Comparison of ENCODE assay signal across 39 mouse cellular contexts in the genomic region with DNA sequence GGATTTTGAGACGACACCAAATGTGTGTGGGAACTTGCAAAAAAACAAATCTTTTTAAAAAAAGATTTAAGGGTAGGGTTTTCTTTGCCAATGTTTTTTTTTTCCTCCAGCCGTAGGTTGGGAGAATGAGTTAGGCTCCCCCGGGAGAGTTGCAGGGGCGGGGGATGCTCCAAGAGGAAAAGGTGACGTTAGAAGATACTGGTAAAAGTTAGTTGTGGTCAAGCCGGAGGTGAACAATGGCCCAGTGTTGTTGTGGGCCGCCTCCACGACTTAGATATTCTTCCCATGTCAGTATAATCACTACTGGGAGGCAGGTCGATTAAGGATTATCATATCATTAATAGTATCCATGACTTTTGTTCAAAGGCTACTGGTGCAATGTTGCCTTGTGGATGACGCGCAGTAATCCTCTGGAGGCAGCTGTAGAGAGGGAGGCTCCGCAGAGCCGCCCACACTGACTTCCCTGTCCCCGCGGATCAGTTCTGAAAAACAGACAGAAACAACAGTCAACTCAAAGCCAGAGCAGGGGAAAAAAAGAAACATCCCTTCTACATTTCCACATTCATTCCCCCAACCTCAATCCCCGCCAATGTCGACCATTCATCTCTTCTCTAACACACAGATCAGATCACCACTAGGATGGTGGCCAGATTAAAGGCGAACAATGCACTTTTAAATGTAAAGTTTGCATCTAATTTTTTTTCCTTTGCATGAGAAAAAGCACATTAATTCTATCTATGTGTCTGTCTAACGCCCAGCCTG. TPM values are rescaled to one million over a fixed set of nuclear protein-coding genes. Genes with fewer than 3 reads are reported as not detected.
DNase-seq lines count a peak whose midpoint lies in the region; ATAC-seq and TF ChIP-seq lines count a peak whose summit lies in the region.
"Had no signal": no experiment of that assay in that cellular context is flagged by ENCODE, and none has a peak within 500 bp of the region (broad histone marks: within the 10 kb centered on the region; RNA-seq: fewer than 3 reads in every experiment).

No protein-coding gene starts in this region.

- H3K4me3 ChIP-seq in heart, embryonic 14.5 days (ENCODE audit: control insufficient read depth in 1 of 2, insufficient read depth in 1 of 2, low read depth in 1 of 2, low read length in 2 of 2), result no peak overlapping the region
- H3K4me3 ChIP-seq in midbrain, embryonic 10.5 days, result peak overlapping the region; percentile 28; the same call in 1 of the 2 replicates
- H3K4me3 ChIP-seq in midbrain, embryonic 15.5 days, result no peak overlapping the region
- H3K4me3 ChIP-seq: embryonic facial prominence, embryonic 12.5 days; erythroblast, embryonic 14.5 days; forebrain, embryonic 12.5 days; heart, embryonic 15.5 days; hindbrain, embryonic 13.5 days; kidney, embryonic 15.5 days; layer of hippocampus, adult 2 months; left cerebral cortex, adult 2 months; limb, embryonic 12.5 days; liver, embryonic 15.5 days had no signal

- no peak for TF ChIP-seq POLR2A in brain, embryonic 14.5 days (IDR thresholded peaks at IDR 0.05; ENCODE audit: borderline replicate concordance, extremely low read depth, insufficient read depth, insufficient read length, poor library complexity, severe bottlenecking)

- H3K9me3 ChIP-seq in heart, embryonic 14.5 days (ENCODE audit: control insufficient read depth, low read length), result no peaks in the 10 kb centered on the region
- no peaks in the 10 kb centered on the region; the same call in 1 of the 2 replicates for H3K9me3 ChIP-seq in midbrain, embryonic 10.5 days (replicated peaks)
- H3K9me3 ChIP-seq in midbrain, embryonic 15.5 days, result no peaks in the 10 kb centered on the region
- H3K9me3 ChIP-seq: forebrain, embryonic 12.5 days; heart, embryonic 15.5 days; kidney, embryonic 15.5 days; limb, embryonic 12.5 days; liver, embryonic 15.5 days had no signal

- H3K27me3 ChIP-seq in heart, embryonic 14.5 days (ENCODE audit: control insufficient read depth, insufficient read depth, low read length), result no peaks in the 10 kb centered on the region
- peaks cover 69% of the 10 kb centered on the region for H3K27me3 ChIP-seq in midbrain, embryonic 10.5 days (ENCODE audit: low read depth, poor library complexity, severe bottlenecking)
- no peaks in the 10 kb centered on the region for H3K27me3 ChIP-seq in midbrain, embryonic 15.5 days (replicated peaks)
- H3K27me3 ChIP-seq: embryonic facial prominence, embryonic 12.5 days; forebrain, embryonic 12.5 days; heart, embryonic 15.5 days; kidney, embryonic 15.5 days; limb, embryonic 12.5 days had no signal

- no peak overlapping the region for H3K9ac ChIP-seq in heart, embryonic 14.5 days (ENCODE audit: low read length)
- H3K9ac ChIP-seq in midbrain, embryonic 15.5 days, result no peak overlapping the region
- H3K9ac ChIP-seq: embryonic facial prominence, embryonic 12.5 days; forebrain, embryonic 12.5 days; forebrain, postnatal 0 days; heart, embryonic 15.5 days; hindbrain, embryonic 13.5 days; kidney, embryonic 15.5 days; limb, embryonic 12.5 days; liver, embryonic 15.5 days; lung, embryonic 14.5 days had no signal

- H3K36me3 ChIP-seq in heart, embryonic 14.5 days (ENCODE audit: control insufficient read depth, insufficient read depth, low read length), result no peaks in the 10 kb centered on the region
- no peaks in the 10 kb centered on the region for H3K36me3 ChIP-seq in midbrain, embryonic 10.5 days
- no peaks in the 10 kb centered on the region for H3K36me3 ChIP-seq in midbrain, embryonic 15.5 days (replicated peaks)
- H3K36me3 ChIP-seq: embryonic facial prominence, embryonic 12.5 days; forebrain, embryonic 12.5 days; heart, embryonic 15.5 days; hindbrain, embryonic 13.5 days; kidney, embryonic 15.5 days; limb, embryonic 12.5 days; liver, embryonic 15.5 days had no signal

- H3K4me2 ChIP-seq in heart, embryonic 14.5 days (ENCODE audit: low read length), result peak overlapping the region; percentile 36
- peak overlapping the region; percentile 40 for H3K4me2 ChIP-seq in midbrain, embryonic 15.5 days
- H3K4me2 ChIP-seq: embryonic facial prominence, embryonic 12.5 days; forebrain, embryonic 12.5 days; heart, embryonic 15.5 days; hindbrain, embryonic 13.5 days; kidney, embryonic 15.5 days; limb, embryonic 12.5 days; liver, embryonic 15.5 days; lung, embryonic 14.5 days had no signal

- no peaks in the 10 kb centered on the region for H3K4me1 ChIP-seq in heart, embryonic 14.5 days (ENCODE audit: control insufficient read depth in 2 of 2, insufficient read depth in 2 of 2, low read length in 2 of 2)
- H3K4me1 ChIP-seq in midbrain, embryonic 10.5 days, result peaks cover 17% of the 10 kb centered on the region
- H3K4me1 ChIP-seq in midbrain, embryonic 15.5 days, result peaks cover 7% of the 10 kb centered on the region
- H3K4me1 ChIP-seq: embryonic facial prominence, embryonic 12.5 days; heart, embryonic 15.5 days; hindbrain, embryonic 13.5 days; kidney, embryonic 15.5 days; limb, embryonic 12.5 days; liver, embryonic 15.5 days had no signal

- ATAC-seq in heart, embryonic 14.5 days (ENCODE audit: insufficient number of reproducible peaks, insufficient read depth, low FRiP score, low read depth), result no peak
- ATAC-seq in midbrain, embryonic 15.5 days (replicated peaks), result peak; percentile 45; the same call in 1 of the 2 replicates
- ATAC-seq: activated CD4-positive, CD25-positive, alpha-beta regulatory T cell, adult 4 months; forebrain, postnatal 0 days had no signal

- 37% methylated on average over 19 of the region's 19 CpGs for WGBS in heart, embryonic 14.5 days
- WGBS in midbrain, embryonic 10.5 days, result 18% methylated on average over 19 of the region's 19 CpGs
- 11% methylated on average over 19 of the region's 19 CpGs for WGBS in midbrain, embryonic 15.5 days

- no peak overlapping the region for H3K27ac ChIP-seq in heart, embryonic 14.5 days (replicated peaks in 1 of 2; ENCODE audit: control insufficient read depth in 1 of 2, insufficient read depth in 1 of 2, low read depth in 2 of 2, low read length in 2 of 2)
- peak overlapping the region; percentile 47 for H3K27ac ChIP-seq in midbrain, embryonic 10.5 days (replicated peaks)
- no peak overlapping the region for H3K27ac ChIP-seq in midbrain, embryonic 15.5 days
- H3K27ac ChIP-seq: embryonic facial prominence, embryonic 12.5 days; forebrain, embryonic 12.5 days; heart, embryonic 15.5 days; hindbrain, embryonic 13.5 days; kidney, embryonic 15.5 days; layer of hippocampus, adult 2 months; left cerebral cortex, adult 2 months; limb, embryonic 12.5 days; liver, embryonic 15.5 days had no signal

- intact Hi-C loops in heart, postnatal 10 days (cut with DNase I), result no loop called here

- no peak for DNase-seq in heart, postnatal 10 days
- peak; percentile 34 for DNase-seq in brain, embryonic 14.5 days (ENCODE audit: low read depth)
- peak; percentile 66 for DNase-seq in midbrain, embryonic 10.5 days (ENCODE audit: low spot score)
- no peak for DNase-seq in gastrocnemius, adult 8-10 months (ENCODE audit: low spot score in 2 of 2)
- DNase-seq in lung, postnatal 36 days, result no peak
- DNase-seq: adrenal gland, adult 8-10 months; B cell, adult 2 months; cerebellum, adult 8-10 months; cerebellum, postnatal 25 days; forebrain, postnatal 0 days; gastrocnemius, postnatal 25 days; heart, adult 18-20 months; heart, postnatal 36 days; kidney, adult 18-20 months; kidney, postnatal 36 days; lung, embryonic 14.5 days; lung, postnatal 14 days; thymus, postnatal 4 days had no signal

- no peak for TF ChIP-seq CTCF in brain, embryonic 14.5 days (IDR thresholded peaks at IDR 0.05; ENCODE audit: borderline replicate concordance, extremely low read depth, insufficient read depth, insufficient read length)

RNA-seq across cellular contexts. Expression of gene Helt, which starts 36.4 kb away (rescaled TPM):
- polyA plus RNA-seq in heart, embryonic 14.5 days (2014; fragmentation: Nextera tagmentation; extraction: Ambion mirVana), result not detected in 2 replicates
- total RNA-seq in heart, postnatal 10 days (2021), result not detected
- 3.7 and 7.2 TPM in 2 replicates for polyA plus RNA-seq in brain, embryonic 14.5 days (2012; rRNA removed)
- 32.2 and 64.1 TPM in 2 replicates for polyA plus RNA-seq in midbrain, embryonic 10.5 days (2016; fragmentation: Nextera tagmentation; extraction: Ambion mirVana)
- 5.4 and 5.8 TPM in 2 replicates for polyA plus RNA-seq in midbrain, embryonic 15.5 days (2015; fragmentation: Nextera tagmentation; extraction: Ambion mirVana)
- 1 to 10 TPM in 2 of 4 experiments, under 1 TPM in 2; 0.75 to 1.7 (median 1.0) TPM for total RNA-seq in gastrocnemius, adult 8-10 months (2022)
- total RNA-seq: layer of hippocampus, adult 2 months; layer of hippocampus, postnatal 14 days; left cerebral cortex, adult 2 months; left cerebral cortex, postnatal 25 days; liver, adult 2 months; megakaryocyte, adult 5-6 weeks; monocyte, adult 5-6 weeks had no signal
- polyA plus RNA-seq: activated CD4-positive, CD25-positive, alpha-beta regulatory T cell, adult 4 months; erythroblast, embryonic 14.5 days; heart, embryonic 15.5 days; intestine, embryonic 14.5 days; kidney, embryonic 15.5 days; limb, embryonic 12.5 days; liver, adult 2 months; liver, embryonic 15.5 days; lung, embryonic 14.5 days; neural tube, embryonic 14.5 days; spleen, adult 2 months had no signal

RNA-seq across cellular contexts. Expression of gene Slc25a4, which starts 47.0 kb away (rescaled TPM):
- polyA plus RNA-seq in heart, embryonic 14.5 days (2014; fragmentation: Nextera tagmentation; extraction: Ambion mirVana), result 2,296 and 2,316 TPM in 2 replicates
- total RNA-seq in heart, postnatal 10 days (2021), result 1,000 to 10,000 TPM; 3,766 to 3,984 TPM
- polyA plus RNA-seq in brain, embryonic 14.5 days (2012; rRNA removed), result 541 and 572 TPM in 2 replicates
- 505 and 511 TPM in 2 replicates for polyA plus RNA-seq in midbrain, embryonic 10.5 days (2016; fragmentation: Nextera tagmentation; extraction: Ambion mirVana)
- polyA plus RNA-seq in midbrain, embryonic 15.5 days (2015; fragmentation: Nextera tagmentation; extraction: Ambion mirVana), result 811 and 847 TPM in 2 replicates
- 1,000 to 10,000 TPM; 2,862 to 3,030 (median 2,917) TPM for total RNA-seq in gastrocnemius, adult 8-10 months (2022)

Comparison
In these comparisons a context has a peak if more than half of its experiments do, and no peak if none do; other contexts are left out.
1. DNase-seq: peak in brain, embryonic 14.5 days (single experiment) and midbrain, embryonic 10.5 days (single experiment); none in heart, postnatal 10 days (0 of 2), gastrocnemius, adult 8-10 months (0 of 2) and lung, postnatal 36 days (single experiment).